Mouse (Mus musculus) liver, postnatal 0 days (tissue): ENCODE data around the gene Ppp2r5d. TPM values are rescaled to one million over a fixed set of nuclear protein-coding genes. Genes with fewer than 3 reads are reported as not detected.

Experiments
- ATAC-seq: fragments of 200-750 bp; cut with Nextera tagmentation; 2 replicates; pipeline ENCODE4 v1.8.0; 2017; ENCODE audit warnings: mild to moderate bottlenecking, moderate library complexity
- DNase-seq: peaks from one replicate; pipeline ENCODE4 v3.0.0-alpha.2; 2016
- H3K27ac ChIP-seq: fragments of 300-500 bp; sonication (generic); 2 replicates; pipeline ENCODE4 v1.5.1; 2014; ENCODE audit warnings: antibody characterized with exemption, moderate library complexity, mild to moderate bottlenecking, low read depth
- H3K27me3 ChIP-seq: fragments of 300-500 bp; sonication (generic); 2 replicates; pipeline ENCODE4 v1.6.1; 2014; ENCODE audit warnings: low read length, control low read depth, mixed read lengths; ENCODE audit not compliant: insufficient read depth
- H3K36me3 ChIP-seq: fragments of 300-500 bp; sonication (generic); replicated peaks from 2 replicates; pipeline ENCODE4 v1.6.1; 2014; ENCODE audit warnings: mild to moderate bottlenecking, control low read depth, low read length, moderate library complexity, mixed read lengths; ENCODE audit not compliant: insufficient read depth
- H3K4me1 ChIP-seq: fragments of 300-500 bp; sonication (generic); 2 replicates; pipeline ENCODE4 v1.6.1; 2014; ENCODE audit warnings: antibody characterized with exemption, mild to moderate bottlenecking, control low read depth; ENCODE audit not compliant: insufficient read depth
- H3K4me2 ChIP-seq: fragments of 300-500 bp; sonication (generic); 2 replicates; pipeline ENCODE4 v1.6.1; 2014; ENCODE audit warnings: low read depth, mild to moderate bottlenecking, low read length, moderate library complexity, mixed read lengths
- H3K4me3 ChIP-seq: fragments of 300-500 bp; sonication (generic); 2 replicates; pipeline ENCODE4 v1.5.1; 2014; ENCODE audit warnings: low read depth, low read length
- H3K9ac ChIP-seq: fragments of 300-500 bp; sonication (generic); replicated peaks from 2 replicates; pipeline ENCODE4 v1.6.1; 2014; ENCODE audit warnings: mild to moderate bottlenecking, moderate library complexity
- H3K9me3 ChIP-seq: fragments of 300-500 bp; sonication (generic); 2 replicates; pipeline ENCODE4 v1.6.1; 2016; ENCODE audit warnings: mild to moderate bottlenecking, control low read depth, low read length, mixed read lengths
- CTCF ChIP-seq: sonication (generic); IDR thresholded peaks from 2 replicates; pipeline ENCODE4 v1.5.1; 2016; ENCODE audit warnings: antibody characterized with exemption, low read depth
- EP300 ChIP-seq: IDR thresholded peaks from 2 replicates; pipeline ENCODE4 v1.6.1; 2016; ENCODE audit warnings: antibody characterized with exemption, low read depth, mild to moderate bottlenecking
- WGBS: fragments of 180-500 bp; shearing (Covaris S2); extraction: QIAGEN DNeasy Blood & Tissue Kit; methylation state at CpG from one replicate; pipeline ENCODE4 v1.1.7; 2014; ENCODE audit not compliant: insufficient replicate concordance; 5-methylcytosine and 5-hydroxymethylcytosine counted together
- polyA plus RNA-seq: library from polyadenylated mRNA; unstranded; fragments of >200 nt; fragmentation: Nextera tagmentation; extraction: Ambion mirVana; gene quantifications from 2 replicates; pipeline ENCODE4 v1.2.1, GENCODE M21; 2015

The Ppp2r5d gene
- polyA plus RNA-seq, 1 experiment from 2014 or later = 12.5 TPM

DNA sequence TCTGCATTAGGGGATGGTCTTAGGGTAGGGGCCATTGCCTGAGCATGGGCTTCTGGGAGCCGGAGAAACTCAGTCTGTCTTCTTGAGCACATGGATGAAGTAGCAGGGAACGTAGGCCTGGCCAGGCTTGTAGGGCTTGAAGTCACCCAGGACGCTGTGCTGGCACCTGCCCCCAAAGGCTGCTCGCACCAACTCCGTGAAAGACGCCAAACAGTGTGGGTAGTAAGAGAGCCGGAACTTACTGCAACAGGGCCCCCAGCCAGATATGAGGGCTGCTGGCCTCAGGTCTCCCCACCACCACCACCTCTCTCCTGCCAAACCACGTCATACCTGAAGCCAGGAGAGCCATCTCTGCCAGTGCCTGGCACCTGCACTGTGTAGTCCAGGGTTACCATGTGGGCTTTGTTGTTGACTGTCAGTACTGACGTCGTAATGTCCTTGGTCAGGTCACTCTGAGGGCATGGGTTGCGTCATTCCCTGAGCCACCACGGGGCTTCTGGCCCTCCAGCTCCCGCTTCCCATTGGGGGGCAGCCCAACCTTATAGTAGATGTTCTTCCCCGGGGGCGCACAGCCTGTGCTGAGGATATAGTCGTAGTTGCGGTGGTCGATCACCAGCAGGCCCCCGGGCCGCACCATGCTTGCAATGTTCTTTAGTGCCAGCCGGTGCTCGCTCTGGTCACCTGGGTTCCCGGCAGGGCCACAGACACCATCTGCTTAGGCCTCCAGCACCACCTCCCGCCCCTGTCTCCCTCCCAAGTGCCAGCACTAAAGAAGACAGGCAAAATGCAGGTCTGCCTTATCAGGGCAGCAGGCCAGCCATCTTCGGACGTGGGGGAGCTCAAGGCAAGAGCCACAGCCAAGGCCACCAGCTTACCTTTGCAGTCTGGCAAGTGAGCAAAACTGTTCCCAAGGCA is 21.1 kb upstream of the Ppp2r5d start:
- TF ChIP-seq CTCF (no peak), EP300 (no peak)
- DNase-seq = peak; percentile 61
- no peak overlapping the region for H3K9ac ChIP-seq
- peak; percentile 53 for ATAC-seq
- H3K9me3 ChIP-seq = no peaks in the 10 kb centered on the region
- H3K27ac ChIP-seq = peak overlapping the region; percentile 77
- H3K4me2 ChIP-seq = peak overlapping the region; percentile 56
- no peaks in the 10 kb centered on the region for H3K27me3 ChIP-seq
- WGBS = 81% methylated on average over 26 of the region's 26 CpGs
- 0 out of 2 replicates have a peak, but pooled peaks cover 7% of the 10 kb centered on the region for H3K4me1 ChIP-seq
- no peak overlapping the region for H3K4me3 ChIP-seq
- peaks cover 30% of the 10 kb centered on the region for H3K36me3 ChIP-seq

GRCm38 (mm10) chr17:46725273-46725672 is 20.4 kb upstream of the Ppp2r5d start:
- H3K9ac ChIP-seq = no peak overlapping the region
- WGBS = 76% methylated on average over 9 of the region's 9 CpGs
- TF ChIP-seq EP300 (no peak), CTCF (peak; percentile 74)
- DNase-seq (peak; percentile 48), ATAC-seq (no peak)
- H3K4me2 ChIP-seq = no peak overlapping the region
- H3K27me3 ChIP-seq = no peaks in the 10 kb centered on the region
- peaks cover 30% of the 10 kb centered on the region for H3K36me3 ChIP-seq
- H3K4me1 ChIP-seq = 0 out of 2 replicates have a peak, but pooled peaks cover 7% of the 10 kb centered on the region
- peak overlapping the region; percentile 77 for H3K27ac ChIP-seq
- no peaks in the 10 kb centered on the region for H3K9me3 ChIP-seq
- H3K4me3 ChIP-seq = no peak overlapping the region

- no peaks in the 10 kb centered on the region for H3K27me3 ChIP-seq
- H3K36me3 ChIP-seq = peaks cover 30% of the 10 kb centered on the region
- ATAC-seq = no peak
- no peak for DNase-seq
- peak overlapping the region; percentile 77; the same call in 1 of the 2 replicates for H3K27ac ChIP-seq
- no peak overlapping the region for H3K9ac ChIP-seq
- 85% methylated on average over 14 of the region's 20 CpGs for WGBS
- TF ChIP-seq CTCF (no peak), EP300 (no peak)
- H3K9me3 ChIP-seq = no peaks in the 10 kb centered on the region
- 0 out of 2 replicates have a peak, but pooled peaks cover 7% of the 10 kb centered on the region for H3K4me1 ChIP-seq
- H3K4me2 ChIP-seq = no peak overlapping the region
- no peak overlapping the region for H3K4me3 ChIP-seq
Measured at GRCm38 (mm10) chr17:46724477-46725084, 19.7 kb upstream of the Ppp2r5d start.

GRCm38 (mm10) chr17:46721077-46721476 is 16.2 kb upstream of the Ppp2r5d start:
- Histone ChIP-seq H3K4me2 (no peak overlapping the region), H3K4me1 (no peaks in the 10 kb centered on the region), H3K4me3 (no peak overlapping the region), H3K27me3 (no peaks in the 10 kb centered on the region), H3K9ac (no peak overlapping the region), H3K27ac (no peak overlapping the region), H3K9me3 (no peaks in the 10 kb centered on the region), H3K36me3 (peaks cover 27% of the 10 kb centered on the region)
- ATAC-seq = no peak
- 87% methylated on average over 7 of the region's 7 CpGs for whole genome bisulfite sequencing
- no peak for TF ChIP-seq CTCF
- no peak for TF ChIP-seq EP300
- DNase-seq = no peak

DNA sequence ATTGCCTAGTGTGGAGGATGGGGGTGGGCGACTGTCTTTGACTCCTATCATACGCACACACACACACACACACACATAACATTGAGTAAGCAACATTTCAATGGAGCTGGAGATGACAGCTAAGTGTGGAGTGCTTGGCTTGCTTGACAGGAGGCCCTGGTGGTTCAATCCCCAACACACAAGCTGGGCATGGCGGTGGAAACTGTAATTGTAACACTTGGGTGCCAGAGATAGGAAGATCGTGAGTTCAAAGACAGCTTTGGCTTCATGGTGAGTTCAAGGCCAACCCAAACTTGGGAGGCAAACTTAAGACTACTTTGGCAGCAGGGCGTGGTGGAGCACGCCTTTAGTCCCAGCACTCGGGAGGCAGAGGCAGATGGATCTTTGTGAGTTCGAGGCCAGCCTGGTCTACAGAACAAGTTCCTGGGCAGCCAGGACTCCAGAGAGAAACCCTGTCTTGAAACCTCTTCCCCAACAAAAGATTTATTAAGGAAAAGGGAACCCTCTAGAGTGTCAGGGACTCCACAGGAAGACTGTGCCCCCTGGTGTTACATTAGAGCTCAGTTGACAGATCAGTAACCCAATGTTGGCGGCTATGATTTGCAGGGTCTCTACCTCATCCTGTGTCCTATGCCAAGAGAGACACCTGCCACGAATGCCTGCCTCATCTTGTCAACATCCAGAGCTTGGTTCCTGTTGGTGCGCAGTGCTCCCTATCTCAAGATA is 10.0 kb upstream of the Ppp2r5d start:
- no peaks in the 10 kb centered on the region for H3K27me3 ChIP-seq
- WGBS = 87% methylated on average over 11 of the region's 11 CpGs
- H3K27ac ChIP-seq = no peak overlapping the region
- TF ChIP-seq EP300 (no peak), CTCF (peak; percentile 36; the same call in 1 of the 2 replicates)
- no peak overlapping the region for H3K9ac ChIP-seq
- no peak overlapping the region for H3K4me3 ChIP-seq
- H3K4me2 ChIP-seq = no peak overlapping the region
- no peaks in the 10 kb centered on the region for H3K9me3 ChIP-seq
- no peak for ATAC-seq
- peaks cover 11% of the 10 kb centered on the region for H3K4me1 ChIP-seq
- DNase-seq = no peak
- H3K36me3 ChIP-seq = peaks cover 16% of the 10 kb centered on the region

DNA sequence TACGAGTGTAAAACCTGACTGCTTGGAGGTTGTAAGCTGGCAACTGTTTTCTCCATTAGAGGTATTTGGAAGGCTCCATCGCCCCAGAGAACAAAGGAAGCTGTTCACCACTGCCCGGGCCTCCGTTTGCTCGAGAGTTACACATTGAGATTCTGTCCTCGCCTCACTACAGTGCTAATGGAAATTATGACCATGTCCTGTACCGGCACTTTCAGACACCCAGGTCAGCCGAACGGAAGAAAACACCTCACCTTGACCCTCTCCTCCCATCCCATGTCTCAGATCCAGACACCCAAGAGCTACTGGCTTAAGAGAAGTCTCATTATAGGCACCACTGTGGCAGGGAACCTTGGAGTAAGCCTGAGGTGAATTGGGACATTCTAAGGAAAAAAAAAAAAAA is 8.9 kb upstream of the Ppp2r5d start:
- H3K4me3 ChIP-seq = no peak overlapping the region
- WGBS = 85% methylated on average over 9 of the region's 9 CpGs
- no peak for DNase-seq

More for the DNA sequence above, 8.9 kb upstream of the Ppp2r5d start:
- TF ChIP-seq EP300 (no peak), CTCF (no peak)
- H3K9me3 ChIP-seq = no peaks in the 10 kb centered on the region
- peaks cover 11% of the 10 kb centered on the region for H3K4me1 ChIP-seq
- H3K27ac ChIP-seq = no peak overlapping the region
- H3K9ac ChIP-seq = no peak overlapping the region
- no peak overlapping the region for H3K4me2 ChIP-seq
- H3K36me3 ChIP-seq = peaks cover 16% of the 10 kb centered on the region
- no peak for ATAC-seq
- no peaks in the 10 kb centered on the region for H3K27me3 ChIP-seq
